8 mouse cellular contexts compared by ENCODE assay signal in the genomic region with DNA sequence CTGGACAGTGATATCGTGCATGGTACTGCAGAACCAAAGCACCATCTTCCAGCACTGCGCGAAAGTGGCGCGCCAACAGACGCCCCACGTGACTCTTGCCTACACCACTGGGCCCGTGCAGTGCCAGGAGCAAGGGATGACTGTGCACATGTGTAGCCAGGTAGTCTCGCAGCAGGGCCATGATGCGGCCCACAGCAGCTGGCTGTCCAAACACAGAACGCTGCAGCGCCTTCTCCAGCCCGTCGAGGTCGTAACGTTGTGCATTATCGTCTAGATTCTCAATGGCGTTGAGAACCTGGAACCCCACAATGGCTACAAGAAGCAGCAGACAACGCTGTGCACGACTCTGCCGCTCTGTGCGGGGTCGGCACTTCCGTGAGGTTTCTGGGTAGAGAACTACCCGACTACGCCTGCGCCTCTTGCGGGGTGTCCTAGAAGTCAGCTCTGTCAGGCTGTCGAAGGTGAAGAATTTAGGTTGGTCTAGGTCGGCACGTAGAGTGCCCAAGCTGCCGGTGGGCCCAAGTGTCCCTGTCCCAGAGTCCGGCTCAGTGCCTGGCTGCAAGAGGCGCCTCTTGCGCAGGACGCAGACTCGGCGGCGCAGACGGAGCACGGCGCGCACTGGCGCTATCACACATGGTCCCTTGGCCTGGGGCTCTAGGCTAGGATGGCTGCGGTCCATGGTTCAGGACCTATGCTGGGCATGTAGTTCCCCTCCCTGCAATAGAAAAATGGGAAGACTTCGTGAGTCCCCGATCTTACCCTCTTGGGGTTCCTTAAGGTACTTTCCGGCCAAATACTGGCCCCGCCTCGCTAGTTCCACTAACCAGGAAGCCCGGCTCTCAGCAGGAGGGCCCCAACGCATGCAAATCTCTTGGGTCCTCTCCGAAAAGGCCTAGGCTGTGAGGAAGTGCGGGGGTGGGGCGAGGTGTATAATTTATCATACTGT. TPM values are rescaled to one million over a fixed set of nuclear protein-coding genes. Genes with fewer than 3 reads are reported as not detected.
A peak's percentile ranks its signal among the peaks of the same experiment; 100 is the strongest.
DNase-seq lines count a peak whose midpoint lies in the region; ATAC-seq and TF ChIP-seq lines count a peak whose summit lies in the region.

No protein-coding gene starts in this region.

- TF ChIP-seq CTCF in heart, postnatal 0 days (IDR thresholded peaks at IDR 0.05; ENCODE audit: low read depth), result no peak

- no peak overlapping the region for H3K9ac ChIP-seq in forebrain, embryonic 14.5 days (ENCODE audit: low read length)
- H3K9ac ChIP-seq in heart, postnatal 0 days (replicated peaks; ENCODE audit: low read depth, low read length), result no peak overlapping the region; the same call in 1 of the 2 replicates

- H3K4me3 ChIP-seq in forebrain, embryonic 10.5 days, result peak overlapping the region; percentile 38
- H3K4me3 ChIP-seq in forebrain, embryonic 14.5 days (ENCODE audit: low read depth, low read length), result no peak overlapping the region
- H3K4me3 ChIP-seq in brown adipose tissue, adult 24 weeks (ENCODE audit: insufficient read depth, low read depth, low read length), result peak overlapping the region; percentile 63
- H3K4me3 ChIP-seq in heart, postnatal 0 days (ENCODE audit: low read depth, low read length), result peak overlapping the region; percentile 42
- peak overlapping the region; percentile 95 for H3K4me3 ChIP-seq in megakaryocyte, embryonic 14.5 days (replicated peaks)

- no peak for ATAC-seq in forebrain, embryonic 14.5 days
- no peak for ATAC-seq in heart, postnatal 0 days (ENCODE audit: insufficient read depth, low read depth)

- H3K27me3 ChIP-seq in forebrain, embryonic 10.5 days (ENCODE audit: poor library complexity, severe bottlenecking), result peaks cover 45% of the 10 kb centered on the region
- H3K27me3 ChIP-seq in forebrain, embryonic 14.5 days (replicated peaks; ENCODE audit: control insufficient read depth, insufficient read depth, low read length), result peaks cover 26% of the 10 kb centered on the region
- H3K27me3 ChIP-seq in heart, postnatal 0 days (ENCODE audit: control insufficient read depth, insufficient read depth, low read length), result peaks cover 5% of the 10 kb centered on the region; the same call in 1 of the 2 replicates
- no peaks in the 10 kb centered on the region for H3K27me3 ChIP-seq in megakaryocyte, embryonic 14.5 days (replicated peaks)

- peaks cover 26% of the 10 kb centered on the region for H3K36me3 ChIP-seq in forebrain, embryonic 10.5 days (replicated peaks)
- peaks cover 25% of the 10 kb centered on the region for H3K36me3 ChIP-seq in forebrain, embryonic 14.5 days (ENCODE audit: control insufficient read depth, insufficient read depth, low read length)
- H3K36me3 ChIP-seq in heart, postnatal 0 days (replicated peaks; ENCODE audit: control insufficient read depth, insufficient read depth, low read length), result peaks cover 16% of the 10 kb centered on the region
- H3K36me3 ChIP-seq in megakaryocyte, embryonic 14.5 days (replicated peaks; ENCODE audit: low read length), result peaks cover 75% of the 10 kb centered on the region

- H3K9me3 ChIP-seq in forebrain, embryonic 10.5 days, result no peaks in the 10 kb centered on the region
- H3K9me3 ChIP-seq in forebrain, embryonic 14.5 days (replicated peaks; ENCODE audit: control insufficient read depth, low read length), result no peaks in the 10 kb centered on the region
- H3K9me3 ChIP-seq in heart, postnatal 0 days (replicated peaks; ENCODE audit: control insufficient read depth, low read length), result no peaks in the 10 kb centered on the region
- H3K9me3 ChIP-seq in megakaryocyte, embryonic 14.5 days, result no peaks in the 10 kb centered on the region

- 19% methylated on average over 55 of the region's 55 CpGs for WGBS in forebrain, embryonic 10.5 days
- whole genome bisulfite sequencing in forebrain, embryonic 14.5 days, result 25% methylated on average over 55 of the region's 55 CpGs
- WGBS in heart, postnatal 0 days, result 14% methylated on average over 55 of the region's 55 CpGs

- DNase-seq in forebrain, embryonic 10.5 days (ENCODE audit: extremely low spot score, low spot score), result no peak
- no peak for DNase-seq in forebrain, embryonic 14.5 days (ENCODE audit: low spot score)
- no peak for DNase-seq in heart, postnatal 0 days (ENCODE audit: low spot score)
- peak; percentile 89 to 90 for DNase-seq in kidney, postnatal 25 days
- DNase-seq in thymus, adult 18-20 months, result peak; percentile 62 to 79
- DNase-seq in right cerebral cortex, adult 18-20 months, result no peak

- peaks cover 45% of the 10 kb centered on the region for H3K4me1 ChIP-seq in forebrain, embryonic 10.5 days
- H3K4me1 ChIP-seq in forebrain, embryonic 14.5 days (ENCODE audit: control insufficient read depth, insufficient read depth, low read length), result no peaks in the 10 kb centered on the region
- H3K4me1 ChIP-seq in brown adipose tissue, adult 24 weeks (ENCODE audit: control insufficient read depth, insufficient read depth, insufficient read length, low read length), result peaks cover 22% of the 10 kb centered on the region
- no peaks in the 10 kb centered on the region for H3K4me1 ChIP-seq in heart, postnatal 0 days (ENCODE audit: control insufficient read depth, insufficient read depth)
- peaks cover 86% of the 10 kb centered on the region for H3K4me1 ChIP-seq in megakaryocyte, embryonic 14.5 days

- no peak overlapping the region for H3K4me2 ChIP-seq in forebrain, embryonic 14.5 days (ENCODE audit: low read length)
- peak overlapping the region; percentile 63 for H3K4me2 ChIP-seq in heart, postnatal 0 days (ENCODE audit: low read depth, low read length)

- no peak for TF ChIP-seq EP300 in heart, postnatal 0 days (IDR thresholded peaks at IDR 0.05; ENCODE audit: low read depth)

- peak overlapping the region; percentile 22; the same call in 1 of the 2 replicates for H3K27ac ChIP-seq in forebrain, embryonic 10.5 days
- H3K27ac ChIP-seq in forebrain, embryonic 14.5 days (ENCODE audit: low read depth, low read length), result no peak overlapping the region
- H3K27ac ChIP-seq in brown adipose tissue, adult 24 weeks (replicated peaks; ENCODE audit: low read depth, low read length), result peak overlapping the region; percentile 84
- H3K27ac ChIP-seq in heart, postnatal 0 days (ENCODE audit: low read depth), result peak overlapping the region; percentile 82

RNA-seq across cellular contexts. Expression of a gene that starts 1.2 kb away (rescaled TPM):
- 1.3 and 1.5 TPM in 2 replicates for polyA plus RNA-seq in forebrain, embryonic 10.5 days (2016; fragmentation: Nextera tagmentation; extraction: Ambion mirVana)
- 0.97 and 1.9 TPM in 2 replicates for polyA plus RNA-seq in forebrain, embryonic 14.5 days (2014; fragmentation: Nextera tagmentation; extraction: Ambion mirVana)
- polyA plus RNA-seq in brown adipose tissue, adult 24 weeks (2012; ENCODE audit: insufficient read depth, insufficient read length, missing spikeins), result 1.8 and 6.0 TPM in 2 replicates
- 4.9 and 8.6 TPM in 2 replicates for total RNA-seq in heart, postnatal 0 days (2014; rRNA removed; ENCODE audit: low replicate concordance)
- 4.4 and 5.2 TPM in 2 replicates for polyA plus RNA-seq in heart, postnatal 0 days (2015; fragmentation: Nextera tagmentation; extraction: Ambion mirVana)
- polyA plus RNA-seq in megakaryocyte, embryonic 14.5 days (2012; ENCODE audit: insufficient read depth, low replicate concordance), result 10.3 and 14.6 TPM in 2 replicates

RNA-seq across cellular contexts. Expression of a gene that starts 14.9 kb away (rescaled TPM):
- polyA plus RNA-seq in forebrain, embryonic 10.5 days (2016; fragmentation: Nextera tagmentation; extraction: Ambion mirVana), result 37.4 and 40.7 TPM in 2 replicates
- 18.6 and 22.1 TPM in 2 replicates for polyA plus RNA-seq in forebrain, embryonic 14.5 days (2014; fragmentation: Nextera tagmentation; extraction: Ambion mirVana)
- polyA plus RNA-seq in brown adipose tissue, adult 24 weeks (2012; ENCODE audit: insufficient read depth, insufficient read length, missing spikeins), result 6.4 and 7.1 TPM in 2 replicates
- total RNA-seq in heart, postnatal 0 days (2014; rRNA removed; ENCODE audit: low replicate concordance), result 34.1 and 38.1 TPM in 2 replicates
- polyA plus RNA-seq in heart, postnatal 0 days (2015; fragmentation: Nextera tagmentation; extraction: Ambion mirVana), result 8.8 and 9.6 TPM in 2 replicates
- 7.9 and 8.1 TPM in 2 replicates for polyA plus RNA-seq in megakaryocyte, embryonic 14.5 days (2012; ENCODE audit: insufficient read depth, low replicate concordance)

RNA-seq across cellular contexts. Expression of a gene that starts 15.8 kb away (rescaled TPM):
- 128 and 130 TPM in 2 replicates for polyA plus RNA-seq in forebrain, embryonic 10.5 days (2016; fragmentation: Nextera tagmentation; extraction: Ambion mirVana)
- 68.8 and 73.5 TPM in 2 replicates for polyA plus RNA-seq in forebrain, embryonic 14.5 days (2014; fragmentation: Nextera tagmentation; extraction: Ambion mirVana)
- polyA plus RNA-seq in brown adipose tissue, adult 24 weeks (2012; ENCODE audit: insufficient read depth, insufficient read length, missing spikeins), result 15.4 and 19.0 TPM in 2 replicates
- total RNA-seq in heart, postnatal 0 days (2014; rRNA removed; ENCODE audit: low replicate concordance), result 49.0 and 63.7 TPM in 2 replicates
- 38.4 and 41.9 TPM in 2 replicates for polyA plus RNA-seq in heart, postnatal 0 days (2015; fragmentation: Nextera tagmentation; extraction: Ambion mirVana)
- polyA plus RNA-seq in megakaryocyte, embryonic 14.5 days (2012; ENCODE audit: insufficient read depth, low replicate concordance), result 22.9 and 24.0 TPM in 2 replicates

RNA-seq across cellular contexts. Expression of a gene that starts 19.0 kb away (rescaled TPM):
- not detected in 2 replicates for polyA plus RNA-seq in forebrain, embryonic 10.5 days (2016; fragmentation: Nextera tagmentation; extraction: Ambion mirVana)
- not detected in 2 replicates for polyA plus RNA-seq in forebrain, embryonic 14.5 days (2014; fragmentation: Nextera tagmentation; extraction: Ambion mirVana)
- not detected in 2 replicates for polyA plus RNA-seq in brown adipose tissue, adult 24 weeks (2012; ENCODE audit: insufficient read depth, insufficient read length, missing spikeins)
- not detected in 2 replicates for total RNA-seq in heart, postnatal 0 days (2014; rRNA removed; ENCODE audit: low replicate concordance)
- polyA plus RNA-seq in heart, postnatal 0 days (2015; fragmentation: Nextera tagmentation; extraction: Ambion mirVana), result not detected in 2 replicates
- 0.08 and 1.5 TPM in 2 replicates for polyA plus RNA-seq in megakaryocyte, embryonic 14.5 days (2012; ENCODE audit: insufficient read depth, low replicate concordance)

RNA-seq across cellular contexts. Expression of a gene that starts 23.1 kb away (rescaled TPM):
- polyA plus RNA-seq in forebrain, embryonic 10.5 days (2016; fragmentation: Nextera tagmentation; extraction: Ambion mirVana), result 0.67 and 0.80 TPM in 2 replicates
- 1.1 TPM in 1 of 2 replicates, not detected in the other for polyA plus RNA-seq in forebrain, embryonic 14.5 days (2014; fragmentation: Nextera tagmentation; extraction: Ambion mirVana)
- not detected in 2 replicates for polyA plus RNA-seq in brown adipose tissue, adult 24 weeks (2012; ENCODE audit: insufficient read depth, insufficient read length, missing spikeins)
- not detected in 2 replicates for total RNA-seq in heart, postnatal 0 days (2014; rRNA removed; ENCODE audit: low replicate concordance)
- 0.33 TPM in 1 of 2 replicates, not detected in the other for polyA plus RNA-seq in heart, postnatal 0 days (2015; fragmentation: Nextera tagmentation; extraction: Ambion mirVana)
- polyA plus RNA-seq in megakaryocyte, embryonic 14.5 days (2012; ENCODE audit: insufficient read depth, low replicate concordance), result not detected in 2 replicates

Comparison
In these comparisons a context has a peak if more than half of its experiments do, and no peak if none do; other contexts are left out.
1. DNase-seq: peak in kidney, postnatal 25 days (2 of 2) and thymus, adult 18-20 months (2 of 2); none in forebrain, embryonic 10.5 days (single experiment), forebrain, embryonic 14.5 days (single experiment), heart, postnatal 0 days (single experiment) and right cerebral cortex, adult 18-20 months (single experiment).